Comparison of ENCODE assay signal across 8 mouse cellular contexts in genomic region chr12:112589491-112590191, GRCm38 (mm10). TPM values are rescaled to one million over a fixed set of nuclear protein-coding genes. Genes with fewer than 3 reads are reported as not detected.
A peak's percentile ranks its signal among the peaks of the same experiment; 100 is the strongest.
DNase-seq lines count a peak whose midpoint lies in the region; ATAC-seq and TF ChIP-seq lines count a peak whose summit lies in the region.

No protein-coding gene starts in this region.

- no peaks in the 10 kb centered on the region for H3K9me3 ChIP-seq in kidney, postnatal 0 days (replicated peaks; ENCODE audit: low read length)
- H3K9me3 ChIP-seq in hindbrain, embryonic 14.5 days (ENCODE audit: control insufficient read depth, low read length) = no peaks in the 10 kb centered on the region
- H3K9me3 ChIP-seq in midbrain, embryonic 15.5 days = no peaks in the 10 kb centered on the region

- H3K27me3 ChIP-seq in kidney, postnatal 0 days (ENCODE audit: insufficient read depth, low read length) = no peaks in the 10 kb centered on the region
- H3K27me3 ChIP-seq in hindbrain, embryonic 14.5 days (ENCODE audit: control insufficient read depth, insufficient read depth, low read length) = peaks cover 31% of the 10 kb centered on the region
- H3K27me3 ChIP-seq in midbrain, embryonic 15.5 days (replicated peaks) = peaks cover 27% of the 10 kb centered on the region

- H3K4me3 ChIP-seq in kidney, postnatal 0 days (replicated peaks; ENCODE audit: low read depth, low read length) = peak overlapping the region; percentile 55
- peak overlapping the region; percentile 63 for H3K4me3 ChIP-seq in cortical plate, adult 2 months (ENCODE audit: insufficient read depth, low read length)
- H3K4me3 ChIP-seq in hindbrain, embryonic 14.5 days (replicated peaks; ENCODE audit: low read length) = peak overlapping the region; percentile 42
- H3K4me3 ChIP-seq in midbrain, embryonic 15.5 days = peak overlapping the region; percentile 40; the same call in 1 of the 2 replicates

- H3K4me2 ChIP-seq in kidney, postnatal 0 days (ENCODE audit: low read length) = peak overlapping the region; percentile 92
- peak overlapping the region; percentile 93 for H3K4me2 ChIP-seq in hindbrain, embryonic 14.5 days (replicated peaks)
- peak overlapping the region; percentile 77 for H3K4me2 ChIP-seq in midbrain, embryonic 15.5 days

- WGBS in kidney, postnatal 0 days = 52% methylated on average over 8 of the region's 8 CpGs
- WGBS in hindbrain, embryonic 14.5 days = 66% methylated on average over 8 of the region's 8 CpGs
- WGBS in midbrain, embryonic 15.5 days = 63% methylated on average over 8 of the region's 8 CpGs

- TF ChIP-seq POLR2A in cortical plate, adult 2 months (IDR thresholded peaks at IDR 0.05; ENCODE audit: extremely low read depth, insufficient read depth, low read length) = no peak

- no peak for TF ChIP-seq CTCF in kidney, postnatal 0 days (IDR thresholded peaks at IDR 0.05; ENCODE audit: low read depth)
- no peak for TF ChIP-seq CTCF in cortical plate, adult 2 months (IDR thresholded peaks at IDR 0.05; ENCODE audit: extremely low read depth, insufficient read depth, low read length)

- peak overlapping the region; percentile 62 for H3K9ac ChIP-seq in kidney, postnatal 0 days (ENCODE audit: low read depth, low read length)
- H3K9ac ChIP-seq in hindbrain, embryonic 14.5 days = no peak overlapping the region
- no peak overlapping the region for H3K9ac ChIP-seq in midbrain, embryonic 15.5 days

- H3K4me1 ChIP-seq in kidney, postnatal 0 days (replicated peaks; ENCODE audit: insufficient read depth, low read length) = peaks cover 38% of the 10 kb centered on the region
- peaks cover 20% of the 10 kb centered on the region for H3K4me1 ChIP-seq in cortical plate, adult 2 months (ENCODE audit: control insufficient read depth, insufficient read depth, low read length)
- H3K4me1 ChIP-seq in hindbrain, embryonic 14.5 days (replicated peaks; ENCODE audit: control insufficient read depth, insufficient read depth, low read length) = peaks cover 17% of the 10 kb centered on the region
- H3K4me1 ChIP-seq in midbrain, embryonic 15.5 days = peaks cover 17% of the 10 kb centered on the region

- DNase-seq in kidney, postnatal 0 days (ENCODE audit: low spot score) = no peak
- no peak for DNase-seq in kidney, postnatal 25 days
- DNase-seq in hindbrain, embryonic 14.5 days (ENCODE audit: low spot score) = no peak
- DNase-seq in urinary bladder, postnatal 36 days (ENCODE audit: low spot score in 2 of 2) = no peak
- DNase-seq in right cerebral cortex, postnatal 36 days (ENCODE audit: low spot score in 2 of 2) = no peak

- no peak for ATAC-seq in kidney, postnatal 0 days (replicated peaks; ENCODE audit: low FRiP score, low read depth)
- ATAC-seq in hindbrain, embryonic 14.5 days (ENCODE audit: low FRiP score) = no peak
- no peak for ATAC-seq in midbrain, embryonic 15.5 days (replicated peaks)
- no peak for ATAC-seq in monocyte, adult 5-6 weeks (replicated peaks; ENCODE audit: insufficient number of reproducible peaks, low FRiP score, low TSS enrichment, poor library complexity, severe bottlenecking)

- no peak overlapping the region for H3K27ac ChIP-seq in kidney, postnatal 0 days
- H3K27ac ChIP-seq in cortical plate, adult 2 months (ENCODE audit: insufficient read depth, low read length) = peak overlapping the region; percentile 86
- H3K27ac ChIP-seq in hindbrain, embryonic 14.5 days = no peak overlapping the region
- no peak overlapping the region for H3K27ac ChIP-seq in midbrain, embryonic 15.5 days

- no peaks in the 10 kb centered on the region for H3K36me3 ChIP-seq in kidney, postnatal 0 days (ENCODE audit: insufficient read depth, low read length)
- H3K36me3 ChIP-seq in hindbrain, embryonic 14.5 days (replicated peaks; ENCODE audit: control insufficient read depth, insufficient read depth) = no peaks in the 10 kb centered on the region
- H3K36me3 ChIP-seq in midbrain, embryonic 15.5 days (replicated peaks) = no peaks in the 10 kb centered on the region

RNA-seq across cellular contexts. Expression of gene Inf2, which starts 1.1 kb away (rescaled TPM):
- polyA plus RNA-seq in kidney, postnatal 0 days (2015; fragmentation: Nextera tagmentation; extraction: Ambion mirVana) = 2.5 and 3.8 TPM in 2 replicates
- 104 and 122 TPM in 2 replicates for polyA plus RNA-seq in cortical plate, adult 2 months (2012; rRNA removed)
- polyA plus RNA-seq in hindbrain, embryonic 14.5 days (2014; fragmentation: Nextera tagmentation; extraction: Ambion mirVana) = 1.0 and 1.5 TPM in 2 replicates
- 1.0 and 2.4 TPM in 2 replicates for polyA plus RNA-seq in midbrain, embryonic 15.5 days (2015; fragmentation: Nextera tagmentation; extraction: Ambion mirVana)
- 2.1 to 13.1 TPM (median 5.6 TPM) in 3 replicates for total RNA-seq in monocyte, adult 5-6 weeks (2017)

RNA-seq across cellular contexts. Expression of gene Adssl1, which starts 30.2 kb away (rescaled TPM):
- polyA plus RNA-seq in kidney, postnatal 0 days (2015; fragmentation: Nextera tagmentation; extraction: Ambion mirVana) = 13.4 and 14.5 TPM in 2 replicates
- 38.0 and 44.6 TPM in 2 replicates for polyA plus RNA-seq in cortical plate, adult 2 months (2012; rRNA removed)
- polyA plus RNA-seq in hindbrain, embryonic 14.5 days (2014; fragmentation: Nextera tagmentation; extraction: Ambion mirVana) = 5.3 and 5.5 TPM in 2 replicates
- 3.1 and 3.6 TPM in 2 replicates for polyA plus RNA-seq in midbrain, embryonic 15.5 days (2015; fragmentation: Nextera tagmentation; extraction: Ambion mirVana)
- 81.5 to 125 TPM (median 102 TPM) in 3 replicates for total RNA-seq in monocyte, adult 5-6 weeks (2017)

RNA-seq across cellular contexts. Expression of gene Siva1, which starts 54.8 kb away (rescaled TPM):
- 202 and 209 TPM in 2 replicates for polyA plus RNA-seq in kidney, postnatal 0 days (2015; fragmentation: Nextera tagmentation; extraction: Ambion mirVana)
- polyA plus RNA-seq in cortical plate, adult 2 months (2012; rRNA removed) = 25.6 and 29.3 TPM in 2 replicates
- 54.2 and 58.4 TPM in 2 replicates for polyA plus RNA-seq in hindbrain, embryonic 14.5 days (2014; fragmentation: Nextera tagmentation; extraction: Ambion mirVana)
- 51.2 and 59.2 TPM in 2 replicates for polyA plus RNA-seq in midbrain, embryonic 15.5 days (2015; fragmentation: Nextera tagmentation; extraction: Ambion mirVana)
- 73.4 to 154 TPM (median 84.8 TPM) in 3 replicates for total RNA-seq in monocyte, adult 5-6 weeks (2017)

Comparison
In these comparisons a context has a peak if more than half of its experiments do, and no peak if none do; other contexts are left out.
1. RNA of gene Inf2, which starts 1.1 kb away (polyA plus RNA-seq): 104 to 122 TPM in cortical plate, adult 2 months; 2.5 to 3.8 TPM in kidney, postnatal 0 days, 1.0 to 2.4 TPM in midbrain, embryonic 15.5 days and 1.0 to 1.5 TPM in hindbrain, embryonic 14.5 days; every median in the first group is over 10 times any median in the second.
2. Peak in every context shown above with its lines, with median percentiles within 50 percentile points of each other: H3K4me2 ChIP-seq and H3K4me3 ChIP-seq.